Mouse (Mus musculus) kidney, adult 18-20 months (tissue): ENCODE measurements around the gene Arl6ip5.

Experiments
- DNase-seq: peaks from one replicate; pipeline ENCODE4 v3.0.0; 2021

Gene Arl6ip5

DNA sequence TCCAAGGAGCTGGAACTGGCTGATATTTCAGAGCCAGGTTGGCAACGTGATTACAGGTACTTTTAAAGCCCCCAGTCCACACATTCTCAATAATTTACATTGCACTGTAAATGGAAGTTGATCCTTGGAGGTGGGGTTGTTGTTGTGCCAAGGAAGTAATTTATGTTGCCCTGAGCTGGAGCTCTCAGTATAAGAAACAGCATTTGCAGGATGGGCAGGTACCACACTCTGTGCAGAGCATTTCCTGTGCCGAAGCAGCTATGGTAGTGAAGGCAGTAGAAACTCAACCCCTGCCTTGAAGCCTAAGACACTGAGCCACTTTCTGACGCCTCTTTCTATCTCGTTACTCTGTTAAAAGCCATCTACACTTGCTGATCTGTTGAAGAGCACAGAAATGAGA lies 65.3 kb downstream of the Arl6ip5 start:
- DNase-seq: no peak

DNA sequence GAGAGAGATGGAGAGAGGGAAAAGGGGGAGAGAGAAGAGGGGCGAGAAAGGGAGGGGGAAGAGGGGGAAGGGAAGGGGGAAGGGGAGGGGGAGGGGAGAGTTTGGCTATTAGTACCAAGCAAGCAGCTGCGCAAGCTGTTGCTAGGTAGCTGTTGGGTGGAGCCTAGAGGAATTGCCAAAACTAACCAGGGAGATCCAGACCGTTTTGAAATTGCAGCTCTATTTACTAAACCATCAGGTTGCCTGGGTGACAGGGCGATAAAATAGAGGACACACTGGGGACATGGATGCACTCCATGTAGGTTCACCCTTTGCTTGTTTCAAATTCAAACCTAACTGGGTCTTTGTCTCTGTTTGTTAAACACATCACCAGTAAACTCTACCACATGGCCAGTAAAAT lies 65.9 kb downstream of the Arl6ip5 start:
- no peak for DNase-seq

GRCm38 (mm10) chr6:97276890-97277497 lies 66.5 kb downstream of the Arl6ip5 start:
- no peak for DNase-seq

DNA sequence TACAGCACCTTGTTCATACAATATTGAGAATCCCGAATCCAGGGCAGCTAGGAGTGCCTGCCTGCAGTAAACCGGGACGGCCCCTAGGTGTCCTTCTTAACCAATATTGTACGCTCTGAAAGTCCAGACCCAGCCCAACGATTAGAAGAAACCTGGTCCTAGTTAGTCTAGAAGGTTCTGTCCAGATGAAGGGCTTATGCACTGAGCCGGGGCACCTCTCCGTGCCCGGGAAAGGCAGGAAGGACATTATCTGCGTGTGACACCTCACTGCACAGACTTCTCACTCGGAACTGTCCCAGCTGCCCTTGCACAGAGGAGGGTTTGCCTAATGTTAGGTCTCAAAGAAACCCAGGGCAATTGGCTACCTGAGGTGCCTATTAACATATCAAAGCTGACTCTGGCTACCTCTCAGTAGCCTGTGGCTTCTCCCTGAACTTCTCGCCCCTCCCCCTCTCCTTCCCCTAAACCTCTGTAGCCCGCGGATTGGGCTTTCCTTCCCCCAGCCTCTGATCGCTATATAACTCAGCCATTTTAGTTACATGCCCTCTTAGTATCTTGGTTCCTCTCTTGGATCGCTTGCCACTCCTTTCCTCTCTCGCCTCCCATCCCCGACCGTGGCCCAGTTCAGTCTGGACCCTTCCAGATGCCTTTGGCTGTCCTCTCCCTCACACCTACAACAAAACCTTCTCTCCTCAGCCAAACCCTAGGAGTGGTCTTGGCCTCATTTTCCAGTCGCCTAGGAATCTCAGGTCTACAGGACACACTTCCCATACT lies 67.7 kb downstream of the Arl6ip5 start:
- peak; percentile 90 for DNase-seq

GRCm38 (mm10) chr6:97278878-97279277 lies 68.4 kb downstream of the Arl6ip5 start:
- peak; percentile 60 for DNase-seq
